Mouse (Mus musculus): ENCODE measurements around the gene Olfr606. TPM values are rescaled to one million over a fixed set of nuclear protein-coding genes. Genes with fewer than 3 reads are reported as not detected.
"Not testable (repeated sequence)": the region's sequence is repeated elsewhere in the genome, so short reads cannot be mapped to it uniquely, and the experiment has no call there.

Gene Olfr606
- not detected in 2 replicates for total RNA-seq (2012; rRNA removed)

DNA sequence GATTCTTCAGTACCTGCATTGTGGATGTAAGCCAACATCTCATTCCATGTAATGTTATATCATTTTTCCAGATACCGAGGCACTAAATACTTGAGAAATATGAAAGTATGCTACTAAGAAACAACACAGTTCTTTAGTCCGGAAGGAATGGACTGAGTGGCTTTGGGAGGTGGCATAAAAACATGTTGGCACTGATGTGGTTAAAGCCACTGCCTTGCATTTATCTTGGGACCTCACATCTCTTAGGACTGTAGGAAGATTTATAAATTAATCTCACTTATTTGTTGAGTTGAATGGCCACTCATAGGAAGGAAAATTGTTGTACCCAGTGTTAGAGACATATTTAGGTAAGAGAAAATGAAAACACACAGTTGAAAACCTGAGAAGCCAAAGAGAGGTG is at the start of gene Olfr606:
Olfr606 (plus strand) TSS at position 301 of the 400 bp plus-strand sequence.
- H3K9me3 ChIP-seq (ENCODE audit: control insufficient read depth, insufficient read depth, low read depth, low read length), result no peaks in the 10 kb centered on the region
- in situ Hi-C loops (cut with MboI; ENCODE audit: low sequenced_read_pairs in 2 of 2, unreplicated experiment in 2 of 2), result no loop called here
- DNase-seq (ENCODE audit: low read depth, low spot score), result no peak
- H3K4me1 ChIP-seq (ENCODE audit: control insufficient read depth in 2 of 2, insufficient read depth in 2 of 2, low read length in 2 of 2, poor library complexity in 1 of 2), result no peaks in the 10 kb centered on the region
- no peak for TF ChIP-seq ZC3H11A (IDR thresholded peaks at IDR 0.05; ENCODE audit: borderline replicate concordance, low read depth, low read length)
- no peak for TF ChIP-seq CHD2 (IDR thresholded peaks at IDR 0.05; ENCODE audit: low read depth, low read length)
- no peak for TF ChIP-seq HCFC1 (IDR thresholded peaks at IDR 0.05; ENCODE audit: borderline replicate concordance, insufficient read depth, low read length)
- no peak for TF ChIP-seq MAFK (IDR thresholded peaks at IDR 0.05; ENCODE audit: insufficient read depth, low read depth, low read length)
- TF ChIP-seq ZNF384 (IDR thresholded peaks at IDR 0.05; ENCODE audit: low read depth, low read length), result no peak
- no peak within 1 kb of the TSS for H3K27ac ChIP-seq (ENCODE audit: insufficient read depth, low read depth, low read length, poor library complexity, severe bottlenecking)
- no peak within 1 kb of the TSS for H3K4me3 ChIP-seq (ENCODE audit: insufficient read depth in 1 of 2, low read depth in 1 of 2, low read length in 2 of 2, poor library complexity in 1 of 2, severe bottlenecking in 1 of 2)
- H3K36me3 ChIP-seq (ENCODE audit: control insufficient read depth, insufficient read depth, low read length, poor library complexity, severe bottlenecking), result no peaks in the 10 kb centered on the region
- H3K9ac ChIP-seq (ENCODE audit: insufficient read depth, low read depth, low read length, poor library complexity, severe bottlenecking), result no peak within 1 kb of the TSS

- H3K27ac ChIP-seq (ENCODE audit: insufficient read depth, low read depth, low read length, poor library complexity, severe bottlenecking); H3K36me3 ChIP-seq (ENCODE audit: control insufficient read depth, insufficient read depth, low read length, poor library complexity, severe bottlenecking); DNase-seq (ENCODE audit: low read depth, low spot score); H3K9me3 ChIP-seq (ENCODE audit: control insufficient read depth, insufficient read depth, low read depth, low read length); in situ Hi-C loops (cut with MboI; ENCODE audit: low sequenced_read_pairs in 2 of 2, unreplicated experiment in 2 of 2); H3K4me3 ChIP-seq (ENCODE audit: insufficient read depth in 1 of 2, low read depth in 1 of 2, low read length in 2 of 2, poor library complexity in 1 of 2, severe bottlenecking in 1 of 2); H3K4me1 ChIP-seq (ENCODE audit: control insufficient read depth in 2 of 2, insufficient read depth in 2 of 2, low read length in 2 of 2, poor library complexity in 1 of 2); H3K9ac ChIP-seq (ENCODE audit: insufficient read depth, low read depth, low read length, poor library complexity, severe bottlenecking): not testable (repeated sequence)
Measured at GRCm38 (mm10) chr7:103406521-103407055, 42.3 kb upstream of the Olfr606 start.

GRCm38 (mm10) chr7:103414772-103415171 is 34.1 kb upstream of the Olfr606 start, which contains the start of gene Usp17lc:
Gene Usp17lc (plus strand): TSS chr7:103415072.
- H3K4me3 ChIP-seq (ENCODE audit: insufficient read depth in 1 of 2, low read depth in 1 of 2, low read length in 2 of 2, poor library complexity in 1 of 2, severe bottlenecking in 1 of 2); DNase-seq (ENCODE audit: low read depth, low spot score); H3K4me1 ChIP-seq (ENCODE audit: control insufficient read depth in 2 of 2, insufficient read depth in 2 of 2, low read length in 2 of 2, poor library complexity in 1 of 2); H3K27ac ChIP-seq (ENCODE audit: insufficient read depth, low read depth, low read length, poor library complexity, severe bottlenecking); H3K9me3 ChIP-seq (ENCODE audit: control insufficient read depth, insufficient read depth, low read depth, low read length); H3K36me3 ChIP-seq (ENCODE audit: control insufficient read depth, insufficient read depth, low read length, poor library complexity, severe bottlenecking); H3K9ac ChIP-seq (ENCODE audit: insufficient read depth, low read depth, low read length, poor library complexity, severe bottlenecking); in situ Hi-C loops (cut with MboI; ENCODE audit: low sequenced_read_pairs in 2 of 2, unreplicated experiment in 2 of 2): not testable (repeated sequence)

GRCm38 (mm10) chr7:103445339-103445738 is 3.5 kb upstream of the Olfr606 start, which contains the start of gene Olfr605:
Gene Olfr605 (minus strand): TSS chr7:103445439.
- Histone ChIP-seq H3K4me3 (ENCODE audit: insufficient read depth in 1 of 2, low read depth in 1 of 2, low read length in 2 of 2, poor library complexity in 1 of 2, severe bottlenecking in 1 of 2) (no peak within 1 kb of the TSS), H3K27ac (ENCODE audit: insufficient read depth, low read depth, low read length, poor library complexity, severe bottlenecking) (no peak within 1 kb of the TSS), H3K36me3 (ENCODE audit: control insufficient read depth, insufficient read depth, low read length, poor library complexity, severe bottlenecking) (no peaks in the 10 kb centered on the region), H3K9ac (ENCODE audit: insufficient read depth, low read depth, low read length, poor library complexity, severe bottlenecking) (no peak within 1 kb of the TSS), H3K9me3 (ENCODE audit: control insufficient read depth, insufficient read depth, low read depth, low read length) (no peaks in the 10 kb centered on the region), H3K4me1 (ENCODE audit: control insufficient read depth in 2 of 2, insufficient read depth in 2 of 2, low read length in 2 of 2, poor library complexity in 1 of 2) (no peaks in the 10 kb centered on the region)
- no peak for TF ChIP-seq HCFC1 (IDR thresholded peaks at IDR 0.05; ENCODE audit: borderline replicate concordance, insufficient read depth, low read length)
- TF ChIP-seq CHD2 (IDR thresholded peaks at IDR 0.05; ENCODE audit: low read depth, low read length), result no peak
- TF ChIP-seq ZC3H11A (IDR thresholded peaks at IDR 0.05; ENCODE audit: borderline replicate concordance, low read depth, low read length), result no peak
- TF ChIP-seq ZNF384 (IDR thresholded peaks at IDR 0.05; ENCODE audit: low read depth, low read length), result no peak
- no peak for TF ChIP-seq MAFK (IDR thresholded peaks at IDR 0.05; ENCODE audit: insufficient read depth, low read depth, low read length)
- DNase-seq (ENCODE audit: low read depth, low spot score), result no peak
- in situ Hi-C loops (cut with MboI; ENCODE audit: low sequenced_read_pairs in 2 of 2, unreplicated experiment in 2 of 2), result no loop called here

- in situ Hi-C loops (cut with MboI; ENCODE audit: low sequenced_read_pairs in 2 of 2, unreplicated experiment in 2 of 2), result no loop called here
- no peak overlapping the region for H3K27ac ChIP-seq (ENCODE audit: insufficient read depth, low read depth, low read length, poor library complexity, severe bottlenecking)
- TF ChIP-seq ZC3H11A (IDR thresholded peaks at IDR 0.05; ENCODE audit: borderline replicate concordance, low read depth, low read length) (no peak), MAFK (IDR thresholded peaks at IDR 0.05; ENCODE audit: insufficient read depth, low read depth, low read length) (no peak), ZNF384 (IDR thresholded peaks at IDR 0.05; ENCODE audit: low read depth, low read length) (no peak), HCFC1 (IDR thresholded peaks at IDR 0.05; ENCODE audit: borderline replicate concordance, insufficient read depth, low read length) (no peak), CHD2 (IDR thresholded peaks at IDR 0.05; ENCODE audit: low read depth, low read length) (no peak)
Measured at GRCm38 (mm10) chr7:103460590-103460989, 11.7 kb downstream of the Olfr606 start.

More at GRCm38 (mm10) chr7:103460590-103460989, 11.7 kb downstream of the Olfr606 start:
- DNase-seq (ENCODE audit: low read depth, low spot score), result no peak
- Histone ChIP-seq H3K4me1 (ENCODE audit: control insufficient read depth in 2 of 2, insufficient read depth in 2 of 2, low read length in 2 of 2, poor library complexity in 1 of 2) (no peaks in the 10 kb centered on the region), H3K36me3 (ENCODE audit: control insufficient read depth, insufficient read depth, low read length, poor library complexity, severe bottlenecking) (no peaks in the 10 kb centered on the region), H3K4me3 (ENCODE audit: insufficient read depth in 1 of 2, low read depth in 1 of 2, low read length in 2 of 2, poor library complexity in 1 of 2, severe bottlenecking in 1 of 2) (no peak overlapping the region), H3K9ac (ENCODE audit: insufficient read depth, low read depth, low read length, poor library complexity, severe bottlenecking) (no peak overlapping the region), H3K9me3 (ENCODE audit: control insufficient read depth, insufficient read depth, low read depth, low read length) (no peaks in the 10 kb centered on the region)

Measured in ES-E14 (cell line).